Mouse (Mus musculus) embryo, embryonic 11 days (tissue): ENCODE measurements around the gene Tacc2.

Source experiments
- DNase-seq: peaks from one replicate; pipeline ENCODE4 v3.0.0-alpha.2; 2015

Gene Tacc2

GRCm38 (mm10) chr7:130621953-130622352 is 44.7 kb downstream of the Tacc2 start:
- DNase-seq, result no peak

GRCm38 (mm10) chr7:130622359-130622758 is 45.1 kb downstream of the Tacc2 start:
- DNase-seq, result no peak

- no peak for DNase-seq
Observed at GRCm38 (mm10) chr7:130624299-130624698, 47.1 kb downstream of the Tacc2 start.

GRCm38 (mm10) chr7:130625361-130625760 is 48.1 kb downstream of the Tacc2 start:
- no peak for DNase-seq

GRCm38 (mm10) chr7:130628601-130629000 is 51.4 kb downstream of the Tacc2 start:
- DNase-seq, result no peak

- DNase-seq, result no peak
Observed at GRCm38 (mm10) chr7:130629999-130630398, 52.8 kb downstream of the Tacc2 start.

GRCm38 (mm10) chr7:130630956-130631355 is 53.7 kb downstream of the Tacc2 start:
- DNase-seq, result no peak

GRCm38 (mm10) chr7:130631553-130632378 is 54.5 kb downstream of the Tacc2 start:
- peak; percentile 58 for DNase-seq

- no peak for DNase-seq
Observed at GRCm38 (mm10) chr7:130632379-130632732, 55.1 kb downstream of the Tacc2 start.

- no peak for DNase-seq
Observed at GRCm38 (mm10) chr7:130634259-130634871, 57.1 kb downstream of the Tacc2 start.

GRCm38 (mm10) chr7:130635212-130635611 is 58.0 kb downstream of the Tacc2 start:
- DNase-seq, result peak; percentile 31

GRCm38 (mm10) chr7:130636274-130636673 is 59.0 kb downstream of the Tacc2 start:
- DNase-seq, result no peak

GRCm38 (mm10) chr7:130636902-130637301 is 59.7 kb downstream of the Tacc2 start:
- DNase-seq, result no peak

GRCm38 (mm10) chr7:130637811-130638210 is 60.6 kb downstream of the Tacc2 start:
- DNase-seq, result peak; percentile 47

- no peak for DNase-seq
Observed at GRCm38 (mm10) chr7:130640681-130641080, 63.4 kb downstream of the Tacc2 start.

- DNase-seq, result no peak
Observed at GRCm38 (mm10) chr7:130645332-130645993, 68.2 kb downstream of the Tacc2 start.

- peak; percentile 86 for DNase-seq
Observed at GRCm38 (mm10) chr7:130645994-130646761, 68.9 kb downstream of the Tacc2 start.

- peak; percentile 91 for DNase-seq
Observed at GRCm38 (mm10) chr7:130646762-130647139, 69.5 kb downstream of the Tacc2 start.

GRCm38 (mm10) chr7:130648061-130648460 is 70.8 kb downstream of the Tacc2 start:
- no peak for DNase-seq

GRCm38 (mm10) chr7:130649257-130649656 is 72.0 kb downstream of the Tacc2 start:
- DNase-seq, result no peak

- DNase-seq, result no peak
Observed at GRCm38 (mm10) chr7:130650621-130651020, 73.4 kb downstream of the Tacc2 start.

- DNase-seq, result no peak
Observed at GRCm38 (mm10) chr7:130653036-130653555, 75.9 kb downstream of the Tacc2 start.

GRCm38 (mm10) chr7:130654562-130654961 is 77.3 kb downstream of the Tacc2 start:
- no peak for DNase-seq
